Mouse (Mus musculus) heart, adult 2 months (tissue): ENCODE results near the gene Fam129c. TPM values are rescaled to one million over a fixed set of nuclear protein-coding genes. Genes with fewer than 3 reads are reported as not detected.

Experiments used
- DNase-seq, 2 experiments: peaks; one replicate each; pipeline ENCODE4 v3.0.0; 2021
- H3K27ac ChIP-seq: fragments of 200-600 bp; 2 replicates; pipeline ENCODE4 v1.8.1; 2022
- H3K27me3 ChIP-seq: fragments of 200-500 bp; 2 replicates; pipeline ENCODE4 v1.6.1; 2012; ENCODE audit warnings: mild to moderate bottlenecking, low read length, inconsistent platforms, mixed read lengths; ENCODE audit not compliant: control insufficient read depth, insufficient read depth
- H3K36me3 ChIP-seq: fragments of 200-500 bp; 2 replicates; pipeline ENCODE4 v1.6.1; 2012; ENCODE audit warnings: low read length, inconsistent platforms; ENCODE audit not compliant: control insufficient read depth, insufficient read depth
- H3K4me1 ChIP-seq: fragments of 200-500 bp; 2 replicates; pipeline ENCODE4 v1.6.1; 2011; ENCODE audit warnings: low read length; ENCODE audit not compliant: control insufficient read depth, insufficient read depth
- H3K4me3 ChIP-seq: fragments of 200-600 bp; 2 replicates; pipeline ENCODE4 v1.8.1; 2022
- H3K79me2 ChIP-seq: fragments of 200-500 bp; replicated peaks from 2 replicates; pipeline ENCODE4 v1.6.1; 2012; ENCODE audit warnings: mild to moderate bottlenecking, inconsistent platforms, low read length, moderate library complexity, mixed read lengths; ENCODE audit not compliant: control insufficient read depth, insufficient read depth
- H3K9ac ChIP-seq: fragments of 200-500 bp; 2 replicates; pipeline ENCODE4 v1.6.1; 2012; ENCODE audit warnings: low read depth, mild to moderate bottlenecking, control low read depth, inconsistent platforms, low read length, mixed read lengths
- CTCF ChIP-seq: fragments of 200-600 bp; IDR thresholded peaks from 2 replicates; pipeline ENCODE4 v1.8.1; 2022; ENCODE audit warnings: antibody characterized with exemption, mild to moderate bottlenecking, moderate library complexity
- EP300 ChIP-seq: fragments of 200-500 bp; IDR thresholded peaks from 2 replicates; pipeline ENCODE4 v1.6.1; 2011; ENCODE audit warnings: low read depth, low read length, control low read depth; ENCODE audit not compliant: insufficient read depth
- POLR2A ChIP-seq: fragments of 200-500 bp; IDR thresholded peaks from 2 replicates; pipeline ENCODE4 v1.6.1; 2011; ENCODE audit warnings: mild to moderate bottlenecking, low read depth, low read length, control low read depth; ENCODE audit not compliant: insufficient read depth
- WGBS: fragments of 180-500 bp; shearing (Covaris S2); methylation state at CpG from one replicate; pipeline ENCODE4 v1.1.7; 2018; 5-methylcytosine and 5-hydroxymethylcytosine counted together
- intact Hi-C: fragments of 180-260 bp; cut with DNase I; formaldehyde crosslinking; loops from one replicate; pipeline ENCODE4 v1.15.1; 2025
- polyA plus RNA-seq: library from polyadenylated mRNA; depleted of rRNA; stranded (reverse); fragments of >200 nt; gene quantifications from 2 replicates; pipeline ENCODE4 v1.2.3, GENCODE M21; 2012
- total RNA-seq, 2 experiments: library from RNA; stranded (reverse); gene quantifications; 2 replicates each; pipeline ENCODE4 v1.2.3; 2021

The Fam129c gene
- total and polyA plus RNA-seq, 3 experiments = 0.78 to 1.7 (median 0.82) TPM

DNA sequence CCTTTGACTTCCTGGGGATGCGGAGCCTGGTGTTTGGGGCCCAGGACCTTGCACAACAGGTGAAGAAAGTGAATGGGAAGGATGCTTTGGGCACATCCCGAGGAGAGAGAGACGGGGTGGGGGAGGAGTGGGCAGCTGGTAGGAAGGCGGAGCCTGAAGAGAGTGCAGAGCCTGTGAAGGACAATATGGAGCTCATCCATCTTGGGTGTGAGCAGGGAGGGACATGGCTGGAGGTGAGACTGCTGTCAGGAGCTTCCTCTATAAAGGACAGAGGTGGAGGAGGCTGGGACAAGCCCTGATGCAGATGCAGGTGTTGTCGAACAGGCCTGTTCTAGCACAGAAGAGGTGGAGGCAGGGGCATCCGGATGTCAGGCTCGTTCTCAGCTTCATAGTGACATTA, 6.6 kb downstream of the Fam129c start:
- Histone ChIP-seq H3K36me3 (no peaks in the 10 kb centered on the region), H3K27me3 (no peaks in the 10 kb centered on the region), H3K4me1 (peaks cover 3% of the 10 kb centered on the region), H3K4me3 (no peak overlapping the region), H3K79me2 (no peaks in the 10 kb centered on the region), H3K27ac (no peak overlapping the region), H3K9ac (no peak overlapping the region)
- intact Hi-C loops = no loop called here
- no peak for DNase-seq
- TF ChIP-seq CTCF (no peak), EP300 (no peak), POLR2A (no peak)
- 83% methylated on average over 7 of the region's 7 CpGs for WGBS

- TF ChIP-seq CTCF (peak; percentile 60), POLR2A (peak; percentile 65), EP300 (0 out of 2 replicates have a peak, but pooled peaks have one; percentile 42)
- H3K27me3 ChIP-seq = no peaks in the 10 kb centered on the region
- peak; percentile 96 to 99 for DNase-seq
- intact Hi-C loops = loop anchor here (1.0 to 5.0 kb wide), 3 partner anchors 18 to 51 kb away; partner anchors contain the start of gene Pgls
- H3K36me3 ChIP-seq = no peaks in the 10 kb centered on the region
- peak within 1 kb of the TSS; percentile 95 for H3K4me3 ChIP-seq
- peak within 1 kb of the TSS; percentile 94 for H3K27ac ChIP-seq
- peaks cover 8% of the 10 kb centered on the region for H3K4me1 ChIP-seq
- H3K79me2 ChIP-seq = no peaks in the 10 kb centered on the region
- WGBS = under 1% methylated on average over 81 of the region's 82 CpGs
- H3K9ac ChIP-seq = peak within 1 kb of the TSS; percentile 86
These were observed 13.6 kb downstream of the Fam129c start, which contains the start of gene Colgalt1 for GRCm38 (mm10) chr8:71610822-71611651. Gene Colgalt1 (plus strand): TSS chr8:71610998.

DNA sequence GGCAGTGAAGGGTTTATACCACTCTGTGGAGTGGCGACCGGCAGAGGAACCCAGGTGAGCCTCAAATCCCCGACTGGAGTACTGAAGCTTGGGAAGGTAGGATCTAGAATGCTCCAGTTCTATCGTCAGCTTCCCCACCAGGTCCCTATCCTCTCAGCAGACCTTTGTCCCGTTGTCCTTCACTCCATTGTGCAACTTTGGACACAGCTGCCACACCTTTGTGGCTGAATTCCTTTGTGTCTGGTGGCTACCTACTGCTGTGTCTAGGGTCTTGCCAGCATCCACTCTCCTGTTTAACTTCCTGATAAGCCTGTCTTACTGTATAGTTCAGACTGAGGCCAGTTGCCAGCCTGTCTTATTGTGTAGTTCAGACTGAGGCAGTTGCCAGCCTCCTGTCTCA, 14.7 kb downstream of the Fam129c start:
- Histone ChIP-seq H3K9ac (peak overlapping the region; percentile 86), H3K79me2 (no peaks in the 10 kb centered on the region), H3K27me3 (no peaks in the 10 kb centered on the region), H3K27ac (no peak overlapping the region), H3K4me1 (peaks cover 8% of the 10 kb centered on the region), H3K36me3 (no peaks in the 10 kb centered on the region), H3K4me3 (peak overlapping the region; percentile 95)
- DNase-seq = no peak
- TF ChIP-seq EP300 (no peak), POLR2A (no peak), CTCF (no peak)
- intact Hi-C loops = loop anchor here (1.0 to 5.0 kb wide), 2 partner anchors 9 to 50 kb away; no protein-coding TSS in a partner anchor
- WGBS = 35% methylated on average over 5 of the region's 5 CpGs

- Histone ChIP-seq H3K4me3 (no peak overlapping the region), H3K27me3 (no peaks in the 10 kb centered on the region), H3K27ac (no peak overlapping the region; the same call in 1 of the 2 replicates), H3K36me3 (no peaks in the 10 kb centered on the region), H3K79me2 (no peaks in the 10 kb centered on the region), H3K4me1 (peaks cover 8% of the 10 kb centered on the region), H3K9ac (no peak overlapping the region)
- 37% methylated on average over 4 of the region's 4 CpGs for WGBS
- TF ChIP-seq CTCF (no peak), EP300 (no peak), POLR2A (no peak)
- intact Hi-C loops = loop anchor here (5.0 kb wide), 1 partner anchor 49 kb away; no protein-coding TSS in a partner anchor
- peak in 1 of 2 experiments; percentile 28 for DNase-seq
These were observed 16.0 kb downstream of the Fam129c start for GRCm38 (mm10) chr8:71613418-71613817.

- TF ChIP-seq EP300 (no peak), CTCF (no peak), POLR2A (no peak)
- Histone ChIP-seq H3K4me3 (no peak overlapping the region), H3K36me3 (no peaks in the 10 kb centered on the region), H3K9ac (no peak overlapping the region), H3K79me2 (0 out of 2 replicates have a peak, but pooled peaks cover 2% of the 10 kb centered on the region), H3K27me3 (no peaks in the 10 kb centered on the region), H3K4me1 (no peaks in the 10 kb centered on the region), H3K27ac (no peak overlapping the region)
- WGBS = 99% methylated on average over 2 of the region's 2 CpGs
- intact Hi-C loops = no loop called here
- DNase-seq = no peak
These were observed 22.3 kb downstream of the Fam129c start for GRCm38 (mm10) chr8:71619786-71620185.

GRCm38 (mm10) chr8:71625088-71625487, 27.6 kb downstream of the Fam129c start:
- H3K27ac ChIP-seq = no peak overlapping the region
- H3K36me3 ChIP-seq = no peaks in the 10 kb centered on the region
- no peaks in the 10 kb centered on the region for H3K79me2 ChIP-seq
- no peak overlapping the region for H3K4me3 ChIP-seq
- H3K9ac ChIP-seq = no peak overlapping the region
- DNase-seq = no peak
- no peaks in the 10 kb centered on the region for H3K27me3 ChIP-seq
- 73% methylated on average over 1 of the region's 1 CpGs for WGBS
- intact Hi-C loops = no loop called here
- TF ChIP-seq CTCF = no peak
- TF ChIP-seq POLR2A = no peak
- TF ChIP-seq EP300 = no peak
- H3K4me1 ChIP-seq = peaks cover 4% of the 10 kb centered on the region
